Mouse (Mus musculus) midbrain, embryonic 15.5 days (tissue): ENCODE measurements around the gene Zfp385b. TPM values are rescaled to one million over a fixed set of nuclear protein-coding genes. Genes with fewer than 3 reads are reported as not detected.

Experiments used
- ATAC-seq: fragments of 200-750 bp; cut with Nextera tagmentation; replicated peaks from 2 replicates; pipeline ENCODE4 v1.8.0; 2017; ENCODE audit warnings: moderate TSS enrichment
- H3K27ac ChIP-seq: fragments of 300-500 bp; sonication (generic); 2 replicates; pipeline ENCODE4 v1.5.1; 2015; ENCODE audit warnings: mild to moderate bottlenecking, inconsistent platforms
- H3K27me3 ChIP-seq: fragments of 300-500 bp; sonication (generic); replicated peaks from 2 replicates; pipeline ENCODE4 v1.6.1; 2015; ENCODE audit warnings: inconsistent platforms
- H3K36me3 ChIP-seq: fragments of 300-500 bp; sonication (generic); replicated peaks from 2 replicates; pipeline ENCODE4 v1.6.1; 2015; ENCODE audit warnings: inconsistent platforms
- H3K4me1 ChIP-seq: fragments of 300-500 bp; sonication (generic); 2 replicates; pipeline ENCODE4 v1.6.1; 2015; ENCODE audit warnings: inconsistent platforms
- H3K4me2 ChIP-seq: fragments of 300-500 bp; sonication (generic); 2 replicates; pipeline ENCODE4 v1.6.1; 2015; ENCODE audit warnings: inconsistent platforms, mild to moderate bottlenecking, moderate library complexity
- H3K4me3 ChIP-seq: fragments of 300-500 bp; sonication (generic); 2 replicates; pipeline ENCODE4 v1.5.1; 2015; ENCODE audit warnings: mild to moderate bottlenecking, inconsistent platforms
- H3K9ac ChIP-seq: fragments of 300-500 bp; sonication (generic); 2 replicates; pipeline ENCODE4 v1.6.1; 2015; ENCODE audit warnings: mild to moderate bottlenecking, inconsistent platforms
- H3K9me3 ChIP-seq: fragments of 300-500 bp; sonication (generic); 2 replicates; pipeline ENCODE4 v1.6.1; 2016; ENCODE audit warnings: inconsistent platforms
- WGBS: fragments of 180-500 bp; shearing (Covaris S2); methylation state at CpG from one replicate; pipeline ENCODE4 v1.1.7; 2015; ENCODE audit warnings: mixed read lengths; 5-methylcytosine and 5-hydroxymethylcytosine counted together
- polyA plus RNA-seq: library from polyadenylated mRNA; unstranded; fragments of >200 nt; fragmentation: Nextera tagmentation; extraction: Ambion mirVana; gene quantifications from 2 replicates; pipeline ENCODE4 v1.2.1, GENCODE M21; 2015

Zfp385b gene
- polyA plus RNA-seq, 1 experiment from 2014 or later, result 13.2 TPM

- no peaks in the 10 kb centered on the region for H3K9me3 ChIP-seq
- H3K27ac ChIP-seq, result no peak overlapping the region
- H3K9ac ChIP-seq, result no peak overlapping the region
- H3K4me3 ChIP-seq, result no peak overlapping the region
- no peaks in the 10 kb centered on the region for H3K27me3 ChIP-seq
- 84% methylated on average over 7 of the region's 7 CpGs for WGBS
- H3K4me1 ChIP-seq, result no peaks in the 10 kb centered on the region
- no peak overlapping the region for H3K4me2 ChIP-seq
- no peak for ATAC-seq
- H3K36me3 ChIP-seq, result no peaks in the 10 kb centered on the region
These were observed 92.6 kb downstream of the Zfp385b start for GRCm38 (mm10) chr2:77726798-77727197.

- Histone ChIP-seq H3K27me3 (no peaks in the 10 kb centered on the region), H3K27ac (no peak overlapping the region), H3K9ac (no peak overlapping the region), H3K4me3 (no peak overlapping the region), H3K4me1 (no peaks in the 10 kb centered on the region), H3K4me2 (no peak overlapping the region), H3K36me3 (no peaks in the 10 kb centered on the region), H3K9me3 (no peaks in the 10 kb centered on the region)
- WGBS, result 90% methylated on average over 4 of the region's 4 CpGs
- no peak for ATAC-seq
These were observed 98.6 kb downstream of the Zfp385b start for GRCm38 (mm10) chr2:77720806-77721205.

GRCm38 (mm10) chr2:77716367-77716766, 103.1 kb downstream of the Zfp385b start:
- WGBS, result 96% methylated on average over 3 of the region's 3 CpGs
- Histone ChIP-seq H3K4me2 (no peak overlapping the region), H3K27ac (no peak overlapping the region), H3K9ac (no peak overlapping the region), H3K4me3 (no peak overlapping the region), H3K9me3 (no peaks in the 10 kb centered on the region), H3K4me1 (no peaks in the 10 kb centered on the region), H3K27me3 (no peaks in the 10 kb centered on the region), H3K36me3 (no peaks in the 10 kb centered on the region)
- ATAC-seq, result no peak

- Histone ChIP-seq H3K4me3 (no peak overlapping the region), H3K9me3 (no peaks in the 10 kb centered on the region), H3K9ac (no peak overlapping the region), H3K36me3 (no peaks in the 10 kb centered on the region), H3K27ac (no peak overlapping the region), H3K4me2 (no peak overlapping the region), H3K27me3 (no peaks in the 10 kb centered on the region), H3K4me1 (peaks cover 3% of the 10 kb centered on the region; the same call in 1 of the 2 replicates)
- no peak for ATAC-seq
- WGBS, result 61% methylated on average over 5 of the region's 5 CpGs
These were observed 105.6 kb downstream of the Zfp385b start for GRCm38 (mm10) chr2:77713886-77714285.

GRCm38 (mm10) chr2:77711751-77712150, 107.7 kb downstream of the Zfp385b start:
- WGBS, result 81% methylated on average over 1 of the region's 1 CpGs
- no peak overlapping the region for H3K4me2 ChIP-seq
- H3K4me1 ChIP-seq, result peaks cover 4% of the 10 kb centered on the region; the same call in 1 of the 2 replicates
- no peaks in the 10 kb centered on the region for H3K9me3 ChIP-seq
- H3K9ac ChIP-seq, result no peak overlapping the region
- H3K27me3 ChIP-seq, result no peaks in the 10 kb centered on the region
- no peaks in the 10 kb centered on the region for H3K36me3 ChIP-seq
- no peak for ATAC-seq
- H3K4me3 ChIP-seq, result no peak overlapping the region
- H3K27ac ChIP-seq, result no peak overlapping the region

- peak overlapping the region; percentile 43 for H3K4me2 ChIP-seq
- peaks cover 5% of the 10 kb centered on the region for H3K4me1 ChIP-seq
- H3K4me3 ChIP-seq, result no peak overlapping the region
- H3K27me3 ChIP-seq, result no peaks in the 10 kb centered on the region
- H3K27ac ChIP-seq, result no peak overlapping the region
- H3K36me3 ChIP-seq, result no peaks in the 10 kb centered on the region
- H3K9ac ChIP-seq, result no peak overlapping the region
- 28% methylated on average over 7 of the region's 7 CpGs for WGBS
- H3K9me3 ChIP-seq, result no peaks in the 10 kb centered on the region
- peak; percentile 78; the same call in 1 of the 2 replicates for ATAC-seq
These were observed 110.1 kb downstream of the Zfp385b start for GRCm38 (mm10) chr2:77709206-77709794.

GRCm38 (mm10) chr2:77707138-77707537, 112.3 kb downstream of the Zfp385b start:
- no peak overlapping the region for H3K4me2 ChIP-seq
- H3K9me3 ChIP-seq, result no peaks in the 10 kb centered on the region
- no peaks in the 10 kb centered on the region for H3K27me3 ChIP-seq
- no peak overlapping the region for H3K4me3 ChIP-seq
- WGBS, result 40% methylated on average over 9 of the region's 9 CpGs
- no peak overlapping the region for H3K9ac ChIP-seq
- H3K4me1 ChIP-seq, result peaks cover 17% of the 10 kb centered on the region
- no peak overlapping the region for H3K27ac ChIP-seq
- H3K36me3 ChIP-seq, result no peaks in the 10 kb centered on the region
- no peak for ATAC-seq

- Histone ChIP-seq H3K27me3 (no peaks in the 10 kb centered on the region), H3K36me3 (no peaks in the 10 kb centered on the region), H3K4me1 (peaks cover 17% of the 10 kb centered on the region), H3K27ac (no peak overlapping the region), H3K4me2 (no peak overlapping the region), H3K9me3 (no peaks in the 10 kb centered on the region), H3K4me3 (no peak overlapping the region), H3K9ac (no peak overlapping the region)
- WGBS, result 74% methylated on average over 2 of the region's 2 CpGs
- no peak for ATAC-seq
These were observed 114.0 kb downstream of the Zfp385b start for GRCm38 (mm10) chr2:77705476-77705875.

GRCm38 (mm10) chr2:77703080-77703479, 116.4 kb downstream of the Zfp385b start:
- peak; percentile 71 for ATAC-seq
- peak overlapping the region; percentile 80 for H3K27ac ChIP-seq
- no peaks in the 10 kb centered on the region for H3K27me3 ChIP-seq
- peak overlapping the region; percentile 37 for H3K9ac ChIP-seq
- H3K4me1 ChIP-seq, result peaks cover 14% of the 10 kb centered on the region
- peak overlapping the region; percentile 54 for H3K4me2 ChIP-seq
- WGBS, result 11% methylated on average over 19 of the region's 19 CpGs
- H3K9me3 ChIP-seq, result no peaks in the 10 kb centered on the region
- H3K36me3 ChIP-seq, result no peaks in the 10 kb centered on the region
- H3K4me3 ChIP-seq, result peak overlapping the region; percentile 38

- Histone ChIP-seq H3K4me1 (no peaks in the 10 kb centered on the region), H3K4me2 (no peak overlapping the region), H3K9ac (no peak overlapping the region), H3K36me3 (no peaks in the 10 kb centered on the region), H3K27ac (no peak overlapping the region), H3K27me3 (no peaks in the 10 kb centered on the region), H3K9me3 (no peaks in the 10 kb centered on the region), H3K4me3 (no peak overlapping the region)
- ATAC-seq, result no peak
- WGBS, result 73% methylated on average over 8 of the region's 8 CpGs
These were observed 128.3 kb downstream of the Zfp385b start for GRCm38 (mm10) chr2:77691174-77691573.

GRCm38 (mm10) chr2:77690316-77690715, 129.1 kb downstream of the Zfp385b start:
- no peaks in the 10 kb centered on the region for H3K9me3 ChIP-seq
- no peak overlapping the region for H3K4me2 ChIP-seq
- no peak overlapping the region for H3K4me3 ChIP-seq
- ATAC-seq, result peak; percentile 55; the same call in 1 of the 2 replicates
- H3K27ac ChIP-seq, result no peak overlapping the region
- H3K36me3 ChIP-seq, result no peaks in the 10 kb centered on the region
- H3K4me1 ChIP-seq, result no peaks in the 10 kb centered on the region
- H3K9ac ChIP-seq, result no peak overlapping the region
- no peaks in the 10 kb centered on the region for H3K27me3 ChIP-seq
- 59% methylated on average over 8 of the region's 8 CpGs for WGBS

- H3K27ac ChIP-seq, result no peak overlapping the region
- H3K4me1 ChIP-seq, result no peaks in the 10 kb centered on the region
- ATAC-seq, result no peak
- H3K9me3 ChIP-seq, result no peaks in the 10 kb centered on the region
- H3K4me2 ChIP-seq, result no peak overlapping the region
- H3K27me3 ChIP-seq, result no peaks in the 10 kb centered on the region
- no peak overlapping the region for H3K9ac ChIP-seq
- no peaks in the 10 kb centered on the region for H3K36me3 ChIP-seq
- WGBS, result 94% methylated on average over 4 of the region's 4 CpGs
- no peak overlapping the region for H3K4me3 ChIP-seq
These were observed 130.8 kb downstream of the Zfp385b start for GRCm38 (mm10) chr2:77688651-77689050.

GRCm38 (mm10) chr2:77684088-77684487, 135.4 kb downstream of the Zfp385b start:
- Histone ChIP-seq H3K4me3 (no peak overlapping the region), H3K36me3 (no peaks in the 10 kb centered on the region), H3K27me3 (no peaks in the 10 kb centered on the region), H3K9ac (no peak overlapping the region), H3K27ac (no peak overlapping the region), H3K9me3 (no peaks in the 10 kb centered on the region), H3K4me1 (no peaks in the 10 kb centered on the region), H3K4me2 (no peak overlapping the region)
- no peak for ATAC-seq
- 65% methylated on average over 3 of the region's 3 CpGs for WGBS
